Mouse (Mus musculus) limb, embryonic 12.5 days (tissue): ENCODE measurements around the gene Frs3. TPM values are rescaled to one million over a fixed set of nuclear protein-coding genes. Genes with fewer than 3 reads are reported as not detected.
A peak's percentile ranks its signal among the peaks of the same experiment; 100 is the strongest.

Experiments
- ATAC-seq: fragments of 200-750 bp; cut with Nextera tagmentation; 2 replicates; pipeline ENCODE4 v1.8.0; 2017; ENCODE audit warnings: low read depth, moderate TSS enrichment; ENCODE audit not compliant: insufficient number of reproducible peaks, insufficient read depth, low FRiP score, low TSS enrichment
- H3K27ac ChIP-seq: fragments of 300-500 bp; sonication (generic); 2 replicates; pipeline ENCODE4 v1.5.1; 2016; ENCODE audit warnings: mild to moderate bottlenecking, moderate library complexity
- H3K27me3 ChIP-seq: fragments of 300-500 bp; sonication (generic); 2 replicates; pipeline ENCODE4 v1.6.1; 2016; ENCODE audit warnings: mild to moderate bottlenecking, moderate library complexity
- H3K36me3 ChIP-seq: fragments of 300-500 bp; sonication (generic); 2 replicates; pipeline ENCODE4 v1.6.1; 2016; ENCODE audit warnings: mild to moderate bottlenecking, moderate library complexity
- H3K4me1 ChIP-seq: fragments of 300-500 bp; sonication (generic); replicated peaks from 2 replicates; pipeline ENCODE4 v1.6.1; 2016
- H3K4me2 ChIP-seq: fragments of 300-500 bp; sonication (generic); 2 replicates; pipeline ENCODE4 v1.6.1; 2016; ENCODE audit warnings: mild to moderate bottlenecking, moderate library complexity
- H3K4me3 ChIP-seq: fragments of 300-500 bp; sonication (generic); replicated peaks from 2 replicates; pipeline ENCODE4 v1.5.1; 2016; ENCODE audit warnings: mild to moderate bottlenecking
- H3K9ac ChIP-seq: fragments of 300-500 bp; sonication (generic); replicated peaks from 2 replicates; pipeline ENCODE4 v1.6.1; 2016; ENCODE audit warnings: mild to moderate bottlenecking, moderate library complexity
- H3K9me3 ChIP-seq: fragments of 300-500 bp; sonication (generic); 2 replicates; pipeline ENCODE4 v1.6.1; 2016; ENCODE audit warnings: mild to moderate bottlenecking, moderate library complexity
- WGBS: fragments of 180-500 bp; shearing (Covaris S2); methylation state at CpG from one replicate; pipeline ENCODE4 v1.1.7; 2016; 5-methylcytosine and 5-hydroxymethylcytosine counted together
- polyA plus RNA-seq: library from polyadenylated mRNA; unstranded; fragments of >200 nt; fragmentation: Nextera tagmentation; extraction: Ambion mirVana; gene quantifications from 2 replicates; pipeline ENCODE4 v1.2.1, GENCODE M21; 2016

Gene Frs3
- polyA plus RNA-seq, 1 experiment from 2014 or later, result 8.9 TPM

- peak within 1 kb of the TSS; percentile 98 for H3K4me2 ChIP-seq
- H3K4me3 ChIP-seq, result peak within 1 kb of the TSS; percentile 74
- no peaks in the 10 kb centered on the region for H3K9me3 ChIP-seq
- peaks cover 25% of the 10 kb centered on the region for H3K27me3 ChIP-seq
- H3K36me3 ChIP-seq, result no peaks in the 10 kb centered on the region
- peaks cover 27% of the 10 kb centered on the region for H3K4me1 ChIP-seq
- H3K27ac ChIP-seq, result peak within 1 kb of the TSS; percentile 84
- WGBS, result under 1% methylated on average over 46 of the region's 47 CpGs
- ATAC-seq, result peak; percentile 34
- H3K9ac ChIP-seq, result peak within 1 kb of the TSS; percentile 69
These were observed 48.0 kb downstream of the Frs3 start, which contains the start of gene Tfeb for GRCm38 (mm10) chr17:47736856-47737255. Tfeb (plus strand) TSS chr17:47737030.

- H3K27me3 ChIP-seq, result peaks cover 27% of the 10 kb centered on the region
- no peaks in the 10 kb centered on the region for H3K36me3 ChIP-seq
- 1% methylated on average over 49 of the region's 60 CpGs for WGBS
- no peaks in the 10 kb centered on the region for H3K9me3 ChIP-seq
- peak overlapping the region; percentile 74 for H3K4me3 ChIP-seq
- peak; percentile 76 for ATAC-seq
- H3K4me2 ChIP-seq, result peak overlapping the region; percentile 98
- H3K4me1 ChIP-seq, result peaks cover 27% of the 10 kb centered on the region
- H3K9ac ChIP-seq, result peak overlapping the region; percentile 69
- peak overlapping the region; percentile 84 for H3K27ac ChIP-seq
These were observed 48.6 kb downstream of the Frs3 start for GRCm38 (mm10) chr17:47737271-47738065.

DNA sequence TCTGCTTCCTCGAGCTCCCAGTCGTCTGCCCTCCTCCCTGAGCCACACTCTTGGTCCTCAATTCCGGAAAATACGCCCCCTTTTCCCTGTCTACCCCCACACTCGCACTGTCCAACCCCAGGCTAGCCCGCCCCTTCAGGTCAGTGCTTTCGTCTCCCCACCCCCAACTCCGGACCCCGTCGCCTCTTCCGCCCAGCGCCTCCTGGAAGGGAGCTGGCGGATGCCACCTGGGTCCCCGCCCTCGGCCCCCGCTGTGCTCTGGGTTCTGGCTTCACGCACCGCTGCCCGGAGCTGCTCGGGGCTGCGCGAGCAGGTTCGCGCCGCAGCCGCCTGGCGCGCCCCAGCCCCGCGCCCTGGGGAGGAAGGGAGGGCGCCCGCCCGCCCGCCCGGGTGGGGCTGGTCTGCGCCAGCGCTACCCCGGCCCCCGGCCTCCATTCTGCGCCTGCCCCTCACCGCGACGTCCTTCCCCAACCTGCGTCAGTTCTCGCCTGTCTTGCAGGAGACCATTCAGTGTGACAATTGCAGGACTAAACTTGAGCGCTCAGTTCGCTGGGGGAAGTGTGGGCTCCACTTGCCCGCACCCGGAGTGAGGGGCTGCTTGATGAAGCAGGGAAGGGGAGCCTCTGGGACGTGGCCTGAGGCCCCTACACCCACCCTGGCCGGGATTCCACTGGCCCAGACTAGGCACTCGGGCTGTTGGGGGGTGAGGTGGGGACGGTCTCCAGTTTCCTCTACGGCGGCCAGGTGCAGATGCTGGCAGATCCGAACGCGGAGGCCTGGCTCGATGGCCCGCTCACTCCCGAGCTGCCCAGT, 49.4 kb downstream of the Frs3 start:
- Histone ChIP-seq H3K4me2 (peak overlapping the region; percentile 98), H3K4me3 (peak overlapping the region; percentile 74), H3K9ac (peak overlapping the region; percentile 69), H3K9me3 (no peaks in the 10 kb centered on the region), H3K27ac (peak overlapping the region; percentile 84), H3K4me1 (peaks cover 27% of the 10 kb centered on the region), H3K36me3 (no peaks in the 10 kb centered on the region), H3K27me3 (peaks cover 27% of the 10 kb centered on the region)
- ATAC-seq, result peak; percentile 44
- under 1% methylated on average over 56 of the region's 61 CpGs for WGBS

GRCm38 (mm10) chr17:47738879-47739798, 50.3 kb downstream of the Frs3 start:
- WGBS, result 3% methylated on average over 20 of the region's 20 CpGs
- Histone ChIP-seq H3K4me1 (peaks cover 27% of the 10 kb centered on the region), H3K27ac (peak overlapping the region; percentile 84), H3K9ac (peak overlapping the region; percentile 69), H3K4me2 (peak overlapping the region; percentile 98), H3K27me3 (peaks cover 27% of the 10 kb centered on the region), H3K9me3 (no peaks in the 10 kb centered on the region), H3K4me3 (peak overlapping the region; percentile 74), H3K36me3 (no peaks in the 10 kb centered on the region)
- ATAC-seq, result 0 out of 2 replicates have a peak, but pooled peaks have one; percentile 23

- no peak overlapping the region for H3K9ac ChIP-seq
These were observed 51.4 kb downstream of the Frs3 start for GRCm38 (mm10) chr17:47740186-47740585.

GRCm38 (mm10) chr17:47742991-47743734, 54.3 kb downstream of the Frs3 start:
- Histone ChIP-seq H3K4me1 (peaks cover 22% of the 10 kb centered on the region), H3K9me3 (peaks cover 8% of the 10 kb centered on the region; the same call in 1 of the 2 replicates), H3K4me2 (no peak overlapping the region), H3K27ac (no peak overlapping the region), H3K4me3 (no peak overlapping the region), H3K9ac (no peak overlapping the region), H3K36me3 (no peaks in the 10 kb centered on the region), H3K27me3 (peaks cover 20% of the 10 kb centered on the region)
- WGBS, result 42% methylated on average over 16 of the region's 16 CpGs
- ATAC-seq, result no peak

More at GRCm38 (mm10) chr17:47740186-47740585, 51.4 kb downstream of the Frs3 start:
- Histone ChIP-seq H3K27me3 (peaks cover 27% of the 10 kb centered on the region), H3K36me3 (no peaks in the 10 kb centered on the region), H3K4me2 (no peak overlapping the region), H3K4me1 (peaks cover 27% of the 10 kb centered on the region), H3K27ac (no peak overlapping the region), H3K9me3 (peaks cover 8% of the 10 kb centered on the region; the same call in 1 of the 2 replicates), H3K4me3 (no peak overlapping the region)
- 41% methylated on average over 2 of the region's 2 CpGs for WGBS
- ATAC-seq, result no peak

- WGBS, result 95% methylated on average over 14 of the region's 14 CpGs
- Histone ChIP-seq H3K4me1 (peaks cover 13% of the 10 kb centered on the region), H3K27me3 (peaks cover 15% of the 10 kb centered on the region), H3K36me3 (no peaks in the 10 kb centered on the region), H3K9ac (no peak overlapping the region), H3K27ac (no peak overlapping the region), H3K4me2 (no peak overlapping the region), H3K9me3 (peaks cover 8% of the 10 kb centered on the region; the same call in 1 of the 2 replicates), H3K4me3 (no peak overlapping the region)
- no peak for ATAC-seq
These were observed 55.3 kb downstream of the Frs3 start for GRCm38 (mm10) chr17:47744086-47744485.

DNA sequence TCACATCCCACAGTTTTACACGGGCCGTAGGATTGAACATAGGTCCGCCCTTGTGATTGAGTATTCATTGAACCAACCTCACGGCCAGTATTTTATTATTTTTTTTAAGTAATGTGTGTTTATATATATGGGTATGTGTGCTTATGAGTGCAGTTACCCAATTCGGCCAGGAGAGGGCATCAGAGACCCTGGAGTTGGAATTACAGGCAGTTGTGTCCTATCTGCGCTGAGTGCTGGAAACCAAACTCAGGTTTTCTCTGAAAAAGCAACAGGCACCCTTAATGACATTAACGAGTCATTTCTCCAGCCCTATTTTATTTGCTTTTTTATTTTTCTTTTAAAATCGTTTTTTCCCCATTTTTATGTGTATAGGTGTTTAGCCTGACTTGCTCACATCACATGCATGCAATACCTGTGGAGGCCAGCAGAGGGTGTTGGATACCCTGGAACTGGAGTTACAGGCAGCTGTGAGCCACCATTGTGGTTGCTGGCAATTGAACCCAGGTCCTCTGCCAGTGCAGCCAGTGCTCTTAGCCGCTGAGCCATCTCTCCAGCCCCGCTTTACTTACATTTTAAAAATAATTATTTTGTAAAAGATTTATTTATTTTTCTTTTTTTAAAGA, 56.0 kb downstream of the Frs3 start:
- Histone ChIP-seq H3K36me3 (no peaks in the 10 kb centered on the region), H3K9ac (no peak overlapping the region), H3K4me3 (no peak overlapping the region), H3K27ac (no peak overlapping the region), H3K9me3 (peaks cover 8% of the 10 kb centered on the region; the same call in 1 of the 2 replicates), H3K4me1 (peaks cover 6% of the 10 kb centered on the region), H3K27me3 (peaks cover 15% of the 10 kb centered on the region), H3K4me2 (no peak overlapping the region)
- WGBS, result 87% methylated on average over 10 of the region's 10 CpGs
- ATAC-seq, result no peak

DNA sequence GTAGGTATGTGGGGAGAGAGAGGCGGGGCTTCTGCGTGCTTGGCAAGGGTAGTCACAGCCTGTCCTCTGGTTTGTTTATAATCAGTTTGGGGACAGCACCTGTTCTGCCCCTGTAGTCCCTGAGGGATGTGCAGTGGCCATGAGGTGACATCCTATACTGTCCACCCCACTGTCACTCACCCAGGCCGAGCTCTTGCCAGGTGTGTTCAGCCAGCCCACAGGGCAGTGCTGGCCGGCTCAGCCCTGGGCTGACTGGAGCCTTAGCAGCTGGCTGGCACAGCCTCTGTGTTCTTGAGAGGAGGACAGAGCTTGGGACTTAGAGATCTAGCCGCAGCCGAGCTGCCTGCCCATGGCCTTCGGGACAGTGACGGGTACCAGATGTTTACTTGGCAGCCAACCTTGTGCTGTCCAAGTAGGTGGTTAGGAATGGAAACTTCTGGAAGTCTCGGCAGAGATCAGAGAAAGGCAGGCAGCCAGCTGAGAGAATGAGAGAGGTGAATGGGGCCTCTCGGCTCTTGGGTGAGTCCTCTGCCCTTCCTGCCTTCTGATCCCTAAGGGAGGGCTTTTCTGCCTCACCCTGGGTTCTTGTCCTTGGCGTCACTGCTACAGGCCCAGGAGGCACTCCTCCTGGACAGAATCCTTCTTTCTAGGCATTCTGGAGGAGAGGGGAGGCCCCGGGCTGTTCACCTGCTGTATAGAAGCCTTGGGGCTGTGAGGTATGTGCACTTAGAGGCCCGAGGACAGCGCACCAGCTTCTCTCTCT, 60.1 kb downstream of the Frs3 start:
- Histone ChIP-seq H3K4me1 (no peaks in the 10 kb centered on the region), H3K9ac (no peak overlapping the region), H3K4me3 (no peak overlapping the region), H3K9me3 (peaks cover 14% of the 10 kb centered on the region; the same call in 1 of the 2 replicates), H3K36me3 (no peaks in the 10 kb centered on the region), H3K27ac (no peak overlapping the region), H3K27me3 (no peaks in the 10 kb centered on the region; the same call in 1 of the 2 replicates), H3K4me2 (no peak overlapping the region)
- no peak for ATAC-seq
- WGBS, result 63% methylated on average over 14 of the region's 14 CpGs
